Mouse (Mus musculus): ENCODE results near the gene Dap.

GRCm38 (mm10) chr15:31236549-31236907 lies 12.4 kb downstream of the Dap start:
- no peak for TF ChIP-seq CTCF (IDR thresholded peaks at IDR 0.05; ENCODE audit: borderline replicate concordance, control insufficient read depth, extremely low read depth, insufficient read depth, low read length, poor library complexity)
- no peak for TF ChIP-seq POLR2A (IDR thresholded peaks at IDR 0.05; ENCODE audit: control insufficient read depth, extremely low read depth, insufficient read depth, low read length, poor library complexity)
